In the genomic region with DNA sequence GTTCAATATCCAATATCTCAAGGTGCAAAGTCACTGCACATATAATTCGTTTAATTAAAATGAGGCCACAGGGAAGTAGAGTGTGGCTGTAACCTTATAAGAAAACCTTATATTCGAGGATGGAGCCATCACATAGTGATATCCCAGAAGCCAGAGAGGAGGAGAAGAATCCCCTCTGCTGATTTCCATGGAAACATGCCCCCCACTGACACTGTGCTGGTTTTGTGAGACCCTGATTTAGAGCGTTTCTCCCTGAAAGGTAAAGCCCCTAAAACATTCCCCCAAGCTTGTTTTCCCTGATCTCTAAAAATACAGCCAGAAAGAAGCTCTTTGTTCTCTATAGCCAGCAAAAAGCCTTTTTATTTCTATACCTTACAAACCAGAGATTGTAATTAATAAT, we compare ENCODE assay signal across 11 mouse cellular contexts.
"Had no signal": no experiment of that assay in that cellular context is flagged by ENCODE, and none has a peak within 500 bp of the region (broad histone marks: within the 10 kb centered on the region; RNA-seq: fewer than 3 reads in every experiment).

No protein-coding gene starts in this region.

- DNase-seq: kidney, adult 2 months; kidney, postnatal 14 days; liver; liver, embryonic 13.5 days; liver, postnatal 0 days; right cerebral cortex, postnatal 4 days; spleen, adult 18-20 months; thymus, adult 2 months; thymus, postnatal 36 days had no signal

- H3K4me3 ChIP-seq: kidney, embryonic 15.5 days; liver, embryonic 13.5 days; neural tube, embryonic 12.5 days had no signal

- H3K4me1 ChIP-seq: kidney, embryonic 15.5 days; liver, embryonic 13.5 days had no signal

- H3K36me3 ChIP-seq: kidney, embryonic 15.5 days; liver, embryonic 13.5 days; neural tube, embryonic 12.5 days had no signal

- H3K27me3 ChIP-seq: neural tube, embryonic 12.5 days had no signal

- H3K9me3 ChIP-seq: kidney, embryonic 15.5 days; liver, embryonic 13.5 days; neural tube, embryonic 12.5 days had no signal

- H3K4me2 ChIP-seq: liver, embryonic 13.5 days; neural tube, embryonic 12.5 days had no signal

- ATAC-seq: liver, postnatal 0 days had no signal

- H3K27ac ChIP-seq: kidney, embryonic 15.5 days; liver, embryonic 13.5 days; neural tube, embryonic 12.5 days had no signal

- H3K9ac ChIP-seq: kidney, embryonic 15.5 days; liver, embryonic 13.5 days; liver, postnatal 0 days; neural tube, embryonic 12.5 days had no signal
